Mouse (Mus musculus) CH12.LX (cell line): ENCODE measurements at regions not wholly inside any gene's neighbourhood (a gene's known extent, or its start where the extent isn't known, plus 50 kb on each side); places are given as distances from the start of the nearest gene placed in this dataset.

ENCODE experiments used
- DNase-seq: peaks from one replicate; pipeline ENCODE4 v3.0.0-alpha.2; 2013; ENCODE audit errors: extremely low read depth
- H3K27ac ChIP-seq: 2 replicates; pipeline ENCODE4 v1.5.1; 2012; ENCODE audit warnings: low read depth, mild to moderate bottlenecking, control low read depth, moderate library complexity; ENCODE audit not compliant: insufficient read depth
- H3K27me3 ChIP-seq: replicated peaks from 2 replicates; pipeline ENCODE3; 2012; ENCODE audit warnings: inconsistent platforms
- H3K36me3 ChIP-seq, 2 experiments: replicated peaks in 1 of 2; 2 replicates each; pipeline versions ENCODE3 to v1.6.1; 2012; ENCODE audit warnings: inconsistent platforms in 1 of 2, low read length in 1 of 2, mild to moderate bottlenecking in 1 of 2, mixed read lengths in 1 of 2, moderate library complexity in 1 of 2; ENCODE audit not compliant: control insufficient read depth in 1 of 2, insufficient read depth in 1 of 2
- H3K4me1 ChIP-seq, 2 experiments: 2 replicates each; pipeline ENCODE4 v1.6.1; 2012; ENCODE audit warnings: inconsistent platforms in 1 of 2, moderate library complexity in 1 of 2; ENCODE audit not compliant: insufficient read depth in 2 of 2, control insufficient read depth in 1 of 2
- H3K4me2 ChIP-seq: 2 replicates; pipeline ENCODE4 v1.6.1; 2012; ENCODE audit warnings: low read depth, mild to moderate bottlenecking, control low read depth; ENCODE audit not compliant: poor library complexity, insufficient read depth, severe bottlenecking
- H3K4me3 ChIP-seq, 3 experiments: fragments of 150-350 bp in 1 of 3; sonication (generic) in 1 of 3; replicated peaks in 1 of 3; 2 replicates each; pipeline versions ENCODE3 to v1.5.1; 2011 to 2012; ENCODE audit warnings: low read depth in 2 of 3, low read length in 2 of 3, mild to moderate bottlenecking in 2 of 3, moderate library complexity in 2 of 3, control low read depth in 1 of 3, improper control_type of control experiment in 1 of 3, inconsistent platforms in 1 of 3, mixed read lengths in 1 of 3; ENCODE audit not compliant: poor library complexity in 1 of 3
- H3K79me2 ChIP-seq: replicated peaks from 2 replicates; pipeline ENCODE4 v1.6.1; 2012; ENCODE audit warnings: mild to moderate bottlenecking, moderate library complexity; ENCODE audit not compliant: control insufficient read depth, poor library complexity, insufficient read depth, severe bottlenecking; ENCODE audit errors: extremely low read depth
- H3K9ac ChIP-seq: 2 replicates; pipeline ENCODE4 v1.6.1; 2012; ENCODE audit warnings: low read depth, mild to moderate bottlenecking, control low read depth, moderate library complexity; ENCODE audit not compliant: insufficient read depth
- H3K9me3 ChIP-seq: replicated peaks from 2 replicates; pipeline ENCODE3; 2012; ENCODE audit warnings: low read length, inconsistent platforms, mixed read lengths
- CHD1 ChIP-seq: IDR thresholded peaks from 2 replicates; pipeline ENCODE4 v1.6.1; 2012; ENCODE audit warnings: low read depth, low read length, improper control_type of control experiment, inconsistent platforms
- E2F4 ChIP-seq: IDR thresholded peaks from 2 replicates; pipeline ENCODE4 v1.6.1; 2011; ENCODE audit warnings: low read depth, low read length, improper control_type of control experiment; ENCODE audit not compliant: insufficient replicate concordance
- EP300 ChIP-seq: IDR thresholded peaks from 2 replicates; pipeline ENCODE4 v1.6.1; 2011; ENCODE audit warnings: low read length, improper control_type of control experiment
- ETS1 ChIP-seq: conservative IDR thresholded peaks from 2 replicates; pipeline ENCODE4 v1.6.1; 2012; ENCODE audit warnings: low read depth, mild to moderate bottlenecking, inconsistent platforms, low read length, improper control_type of control experiment, moderate library complexity
- GABPA ChIP-seq: IDR thresholded peaks from 2 replicates; pipeline ENCODE4 v1.6.1; 2012; ENCODE audit warnings: low read depth, low read length, improper control_type of control experiment, inconsistent platforms; ENCODE audit not compliant: insufficient replicate concordance
- MYC ChIP-seq: IDR thresholded peaks from 2 replicates; pipeline ENCODE4 v1.6.1; 2011; ENCODE audit warnings: low read depth, mild to moderate bottlenecking, improper control_type of control experiment, low read length
- NELFE ChIP-seq: IDR thresholded peaks from 2 replicates; pipeline ENCODE4 v1.6.1; 2011; ENCODE audit warnings: low read depth, low read length, improper control_type of control experiment
- NRF1 ChIP-seq: IDR thresholded peaks from 2 replicates; pipeline ENCODE4 v1.6.1; 2014; ENCODE audit warnings: low read depth, mild to moderate bottlenecking, inconsistent platforms, low read length, improper control_type of control experiment, moderate library complexity
- POLR2A ChIP-seq: IDR thresholded peaks from 2 replicates; pipeline ENCODE4 v1.6.1; 2011; ENCODE audit warnings: low read depth, mild to moderate bottlenecking, improper control_type of control experiment, low read length
- TCF12 ChIP-seq: IDR thresholded peaks from 2 replicates; pipeline ENCODE4 v1.6.1; 2014; ENCODE audit warnings: low read depth, mild to moderate bottlenecking, inconsistent platforms, low read length, improper control_type of control experiment
- UBTF ChIP-seq: IDR thresholded peaks from 2 replicates; pipeline ENCODE4 v1.6.1; 2012; ENCODE audit warnings: low read depth, mild to moderate bottlenecking, inconsistent platforms, low read length, improper control_type of control experiment, moderate library complexity
- USF1 ChIP-seq: IDR thresholded peaks from 2 replicates; pipeline ENCODE4 v1.6.1; 2014; ENCODE audit warnings: low read depth, mild to moderate bottlenecking, inconsistent platforms, low read length, improper control_type of control experiment
- USF2 ChIP-seq: conservative IDR thresholded peaks from 2 replicates; pipeline ENCODE4 v1.6.1; 2011; ENCODE audit warnings: low read depth, low read length, improper control_type of control experiment
- ZKSCAN1 ChIP-seq: IDR thresholded peaks from 2 replicates; pipeline ENCODE4 v1.6.1; 2012; ENCODE audit warnings: low read depth, inconsistent platforms, low read length, improper control_type of control experiment, borderline replicate concordance
- ZNF384 ChIP-seq: IDR thresholded peaks from 2 replicates; pipeline ENCODE4 v1.6.1; 2012; ENCODE audit warnings: low read depth, low read length, improper control_type of control experiment, inconsistent platforms
- dilution Hi-C: fragments of 300-500 bp; cut with MboI; formaldehyde crosslinking; loops from 2 replicates; pipeline ENCODE4 v1.14.3; 2020; ENCODE audit warnings: low sequenced_read_pairs; ENCODE audit not compliant: extremely low pct_unique_long_range_greater_than_20kb, extremely low pct_ligation_motif_present
- in situ Hi-C: fragments of 300-500 bp; cut with MboI; formaldehyde crosslinking; loops from 3 replicates; pipeline ENCODE4 v1.14.3; 2019; ENCODE audit warnings: low sequenced_read_pairs, low pct_ligation_motif_present, low pct_unique_long_range_greater_than_20kb, mixed read lengths

GRCm38 (mm10) chr9:120770886-120771285 lies 158.1 kb upstream of the Ctnnb1 start:
- dilution Hi-C loops (no loop called here), in situ Hi-C loops (no loop called here)
- Histone ChIP-seq H3K4me3 (no peak overlapping the region), H3K36me3 (no peaks in the 10 kb centered on the region), H3K27me3 (no peaks in the 10 kb centered on the region), H3K4me2 (no peak overlapping the region; the same call in 1 of the 2 replicates), H3K27ac (no peak overlapping the region), H3K9me3 (peaks cover 3% of the 10 kb centered on the region), H3K79me2 (no peaks in the 10 kb centered on the region), H3K4me1 (peaks cover 0 to 41% of the 10 kb centered on the region in 2 experiments; a peak in 2 of 4 replicates), H3K9ac (no peak overlapping the region)
- no peak for TF ChIP-seq GABPA
- no peak for TF ChIP-seq NELFE
- no peak for TF ChIP-seq USF1
- no peak for TF ChIP-seq E2F4
- no peak for TF ChIP-seq ZKSCAN1
- TF ChIP-seq CHD1: no peak
- no peak for TF ChIP-seq NRF1
- no peak for TF ChIP-seq ETS1
- TF ChIP-seq ZNF384: no peak
- no peak for TF ChIP-seq POLR2A
- TF ChIP-seq MYC: no peak
- DNase-seq: no peak

- dilution Hi-C loops: no loop called here
- Histone ChIP-seq H3K27me3 (no peaks in the 10 kb centered on the region), H3K4me2 (no peak overlapping the region), H3K4me1 (peaks cover 0 to 52% of the 10 kb centered on the region in 2 experiments; a peak in 2 of 4 replicates), H3K27ac (no peak overlapping the region), H3K36me3 (no peaks in the 10 kb centered on the region), H3K4me3 (no peak overlapping the region), H3K9ac (no peak overlapping the region), H3K9me3 (no peaks in the 10 kb centered on the region), H3K79me2 (no peaks in the 10 kb centered on the region)
- DNase-seq: no peak
- TF ChIP-seq E2F4: no peak
- TF ChIP-seq USF1: no peak
- TF ChIP-seq UBTF: no peak
- TF ChIP-seq TCF12: no peak
- TF ChIP-seq NRF1: no peak
- TF ChIP-seq USF2: no peak
- TF ChIP-seq EP300: no peak
- in situ Hi-C loops: no loop called here
These were observed 157.0 kb upstream of the Ctnnb1 start for GRCm38 (mm10) chr9:120771896-120772530.
